ENCODE assay signal across 20 mouse cellular contexts in the genomic region with DNA sequence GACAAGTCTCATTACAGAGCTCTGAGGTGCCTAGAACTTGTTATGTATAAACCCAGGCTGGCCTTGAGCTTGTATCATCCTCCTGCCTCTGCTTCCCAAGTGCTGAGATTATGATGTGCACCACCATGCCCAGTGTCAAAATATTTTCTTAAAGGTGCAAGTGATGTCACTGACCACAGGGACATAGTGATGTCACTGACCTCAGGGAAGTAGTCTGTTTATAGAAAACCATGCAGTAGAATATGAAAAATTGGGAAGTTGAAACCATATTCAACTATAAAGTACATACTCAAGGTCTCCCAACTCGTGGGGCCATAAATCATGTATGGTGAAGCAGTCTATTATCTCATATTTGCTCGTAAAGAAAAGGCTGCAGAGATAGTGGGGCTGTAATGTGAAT.
"Had no signal": no experiment of that assay in that cellular context is flagged by ENCODE, and none has a peak within 500 bp of the region (broad histone marks: within the 10 kb centered on the region; RNA-seq: fewer than 3 reads in every experiment).

No protein-coding gene starts in this region.

- H3K27ac ChIP-seq: kidney, embryonic 15.5 days; limb, embryonic 13.5 days; liver, embryonic 12.5 days; liver, embryonic 15.5 days; lung, embryonic 15.5 days; midbrain, embryonic 12.5 days; neural tube, embryonic 13.5 days; stomach, embryonic 15.5 days had no signal

- H3K36me3 ChIP-seq: kidney, embryonic 15.5 days; limb, embryonic 13.5 days; liver, embryonic 12.5 days; liver, embryonic 15.5 days; lung, embryonic 15.5 days; midbrain, embryonic 12.5 days; neural tube, embryonic 13.5 days; stomach, embryonic 15.5 days had no signal

- H3K27me3 ChIP-seq: kidney, embryonic 15.5 days; limb, embryonic 13.5 days; liver, embryonic 12.5 days; liver, embryonic 15.5 days; lung, embryonic 15.5 days; midbrain, embryonic 12.5 days; neural tube, embryonic 13.5 days; stomach, embryonic 15.5 days had no signal

- DNase-seq: kidney, adult 8-10 months; kidney, postnatal 10 days; kidney, postnatal 36 days; left cerebral cortex, postnatal 4 days; liver; lung, postnatal 10 days; retina, postnatal 1 day; right cerebral cortex, postnatal 25 days; spleen, adult 18-20 months; thymus, postnatal 25 days had no signal

- H3K9ac ChIP-seq: kidney, embryonic 15.5 days; limb, embryonic 13.5 days; liver, embryonic 12.5 days; liver, embryonic 15.5 days; lung, embryonic 15.5 days; midbrain, embryonic 12.5 days; neural tube, embryonic 13.5 days; stomach, embryonic 15.5 days had no signal

- H3K4me1 ChIP-seq: kidney, embryonic 15.5 days; limb, embryonic 13.5 days; lung, embryonic 15.5 days; midbrain, embryonic 12.5 days; neural tube, embryonic 13.5 days; stomach, embryonic 15.5 days had no signal

- H3K4me3 ChIP-seq: kidney, embryonic 15.5 days; limb, embryonic 13.5 days; liver, embryonic 12.5 days; liver, embryonic 15.5 days; lung, embryonic 15.5 days; midbrain, embryonic 12.5 days; myocyte; neural tube, embryonic 13.5 days; stomach, embryonic 15.5 days had no signal

- ATAC-seq: liver, embryonic 12.5 days; midbrain, embryonic 16.5 days had no signal

- H3K9me3 ChIP-seq: kidney, embryonic 15.5 days; limb, embryonic 13.5 days; liver, embryonic 12.5 days; liver, embryonic 15.5 days; lung, embryonic 15.5 days; midbrain, embryonic 12.5 days; neural tube, embryonic 13.5 days; stomach, embryonic 15.5 days had no signal
